Mouse (Mus musculus) layer of hippocampus, adult 2 months (tissue): ENCODE measurements at regions not wholly inside any gene's neighbourhood (a gene's known extent, or its start where the extent isn't known, plus 50 kb on each side); places are given as distances from the start of the nearest gene placed in this dataset.

Source experiments
- DNase-seq, 2 experiments: peaks; one replicate each; pipeline ENCODE4 v3.0.0; 2022; ENCODE audit warnings: low spot score in 2 of 2
- H3K27ac ChIP-seq: fragments of 200-600 bp; 2 replicates; pipeline ENCODE4 v1.8.1; 2022
- H3K4me3 ChIP-seq: fragments of 200-600 bp; 2 replicates; pipeline ENCODE4 v1.8.1; 2022; ENCODE audit warnings: mild to moderate bottlenecking
- CTCF ChIP-seq: fragments of 200-600 bp; conservative IDR thresholded peaks from 2 replicates; pipeline ENCODE4 v1.8.1; 2022; ENCODE audit warnings: antibody characterized with exemption, mild to moderate bottlenecking, moderate library complexity

- no peak overlapping the region for H3K27ac ChIP-seq
- TF ChIP-seq CTCF: no peak
- DNase-seq: no peak
- H3K4me3 ChIP-seq: no peak overlapping the region
Measured at GRCm38 (mm10) chr9:41286145-41286468, 124.6 kb upstream of the Ubash3b start.

- Histone ChIP-seq H3K27ac (no peak overlapping the region), H3K4me3 (no peak overlapping the region)
- no peak for TF ChIP-seq CTCF
- no peak for DNase-seq
Measured at GRCm38 (mm10) chr9:41285266-41286144, 124.0 kb upstream of the Ubash3b start.

- no peak overlapping the region for H3K4me3 ChIP-seq
- H3K27ac ChIP-seq: no peak overlapping the region
- no peak for DNase-seq
- no peak for TF ChIP-seq CTCF
Measured at GRCm38 (mm10) chr9:41277726-41278125, 116.2 kb upstream of the Ubash3b start.

GRCm38 (mm10) chr9:41273839-41274271 lies 112.4 kb upstream of the Ubash3b start:
- peak overlapping the region; percentile 36; the same call in 1 of the 2 replicates for H3K27ac ChIP-seq
- TF ChIP-seq CTCF: no peak
- peak overlapping the region; percentile 54 for H3K4me3 ChIP-seq
- no peak for DNase-seq

GRCm38 (mm10) chr9:41273171-41273781 lies 111.8 kb upstream of the Ubash3b start:
- Histone ChIP-seq H3K27ac (peak overlapping the region; percentile 36; the same call in 1 of the 2 replicates), H3K4me3 (peak overlapping the region; percentile 54)
- TF ChIP-seq CTCF: peak; percentile 19; the same call in 1 of the 2 replicates
- DNase-seq: no peak

GRCm38 (mm10) chr9:41272596-41272995 lies 111.1 kb upstream of the Ubash3b start:
- no peak overlapping the region; the same call in 1 of the 2 replicates for H3K4me3 ChIP-seq

GRCm38 (mm10) chr9:41268112-41268511 lies 106.6 kb upstream of the Ubash3b start:
- TF ChIP-seq CTCF: no peak
- no peak for DNase-seq
- Histone ChIP-seq H3K4me3 (no peak overlapping the region), H3K27ac (no peak overlapping the region)

More at GRCm38 (mm10) chr9:41272596-41272995, 111.1 kb upstream of the Ubash3b start:
- H3K27ac ChIP-seq: no peak overlapping the region
- no peak for TF ChIP-seq CTCF
- DNase-seq: no peak

- no peak for DNase-seq
- Histone ChIP-seq H3K27ac (no peak overlapping the region), H3K4me3 (no peak overlapping the region)
- no peak for TF ChIP-seq CTCF
Measured at GRCm38 (mm10) chr9:41264485-41264884, 103.0 kb upstream of the Ubash3b start.

- Histone ChIP-seq H3K4me3 (no peak overlapping the region), H3K27ac (no peak overlapping the region)
- DNase-seq: no peak
- no peak for TF ChIP-seq CTCF
Measured at GRCm38 (mm10) chr9:41257244-41257643, 95.7 kb upstream of the Ubash3b start.

- TF ChIP-seq CTCF: peak; percentile 40
- no peak overlapping the region for H3K4me3 ChIP-seq
- H3K27ac ChIP-seq: no peak overlapping the region
- DNase-seq: no peak
Measured at GRCm38 (mm10) chr9:41242372-41242771, 80.9 kb upstream of the Ubash3b start.

GRCm38 (mm10) chr9:41239097-41239451 lies 77.6 kb upstream of the Ubash3b start:
- Histone ChIP-seq H3K4me3 (no peak overlapping the region), H3K27ac (no peak overlapping the region)
- DNase-seq: no peak
- TF ChIP-seq CTCF: no peak

- Histone ChIP-seq H3K4me3 (no peak overlapping the region), H3K27ac (no peak overlapping the region)
- DNase-seq: no peak
- TF ChIP-seq CTCF: no peak
Measured at GRCm38 (mm10) chr9:41238395-41239096, 77.0 kb upstream of the Ubash3b start.

GRCm38 (mm10) chr9:41237265-41237664 lies 75.8 kb upstream of the Ubash3b start:
- TF ChIP-seq CTCF: no peak
- no peak for DNase-seq
- Histone ChIP-seq H3K27ac (no peak overlapping the region), H3K4me3 (no peak overlapping the region)
